Mouse (Mus musculus): ENCODE data around the gene Ang2.

Ang2 gene

DNA sequence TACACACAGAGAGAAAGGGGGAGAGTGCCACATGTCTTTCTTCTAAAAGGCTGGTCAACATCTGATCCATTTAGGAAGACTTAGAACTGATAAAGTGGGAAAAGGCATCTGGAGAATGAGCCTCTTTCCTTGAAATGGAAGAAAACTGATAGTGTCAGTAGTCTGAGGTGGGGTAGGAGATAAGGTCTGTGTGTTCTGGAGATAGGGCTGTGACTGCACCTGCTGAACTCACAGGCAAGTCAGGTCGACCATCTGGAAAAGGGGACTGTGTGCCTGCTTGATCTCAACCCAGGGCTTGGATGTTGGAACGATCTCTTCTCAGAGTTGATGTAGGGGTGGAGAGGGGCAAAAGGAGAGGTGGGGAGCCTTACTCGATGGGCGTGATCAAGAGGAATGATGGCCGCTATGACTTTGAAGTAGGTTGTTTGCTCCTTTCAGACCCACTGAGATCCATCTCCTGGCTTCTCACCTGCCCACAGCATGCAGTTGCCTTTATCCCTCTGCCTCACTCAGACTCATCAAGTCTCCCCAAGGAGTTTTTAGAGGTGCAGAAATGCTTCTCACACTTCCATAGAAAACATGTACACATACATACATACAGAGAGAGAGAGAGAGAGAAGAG, 46.6 kb downstream of the Ang2 start:
- no peak for DNase-seq (ENCODE audit: low spot score in 2 of 2)

GRCm38 (mm10) chr14:51150206-51150831, 48.6 kb downstream of the Ang2 start:
- DNase-seq (ENCODE audit: low spot score in 2 of 2), result no peak

GRCm38 (mm10) chr14:51149164-51149563, 49.8 kb downstream of the Ang2 start:
- DNase-seq (ENCODE audit: low spot score in 2 of 2), result no peak

DNA sequence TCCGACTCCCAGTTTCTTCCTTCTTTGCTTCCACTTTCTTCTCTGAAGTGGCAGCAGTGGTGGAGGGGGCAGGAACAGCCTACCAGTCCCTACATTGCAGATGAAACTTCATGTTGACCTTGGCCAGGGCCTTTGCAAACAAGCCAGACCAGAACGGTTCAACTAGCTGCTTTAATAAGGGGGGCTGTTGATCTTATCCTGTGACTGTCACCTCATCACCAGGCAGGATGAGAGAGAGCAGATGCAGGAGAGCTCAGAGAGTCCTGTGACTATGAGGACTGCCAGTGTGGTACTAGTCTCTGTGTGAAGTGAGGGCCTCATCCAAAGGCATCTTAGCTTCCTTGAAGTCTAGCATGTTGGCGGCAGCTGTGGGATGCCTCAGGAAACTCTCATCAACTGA, 50.9 kb downstream of the Ang2 start:
- no peak for DNase-seq (ENCODE audit: low spot score in 2 of 2)

- DNase-seq (ENCODE audit: low spot score in 2 of 2), result no peak
Measured at GRCm38 (mm10) chr14:51146685-51147084, 52.3 kb downstream of the Ang2 start, which contains the start of gene Rnase1. Gene Rnase1, minus strand, starts transcription at chr14:51146785.

- no peak for DNase-seq (ENCODE audit: low spot score in 2 of 2)
Measured at GRCm38 (mm10) chr14:51145521-51145920, 53.4 kb downstream of the Ang2 start.

Data from cerebellum, postnatal 4 days (tissue).